Mouse (Mus musculus): Measurements from ENCODE around the gene Exoc5.

Gene Exoc5

DNA sequence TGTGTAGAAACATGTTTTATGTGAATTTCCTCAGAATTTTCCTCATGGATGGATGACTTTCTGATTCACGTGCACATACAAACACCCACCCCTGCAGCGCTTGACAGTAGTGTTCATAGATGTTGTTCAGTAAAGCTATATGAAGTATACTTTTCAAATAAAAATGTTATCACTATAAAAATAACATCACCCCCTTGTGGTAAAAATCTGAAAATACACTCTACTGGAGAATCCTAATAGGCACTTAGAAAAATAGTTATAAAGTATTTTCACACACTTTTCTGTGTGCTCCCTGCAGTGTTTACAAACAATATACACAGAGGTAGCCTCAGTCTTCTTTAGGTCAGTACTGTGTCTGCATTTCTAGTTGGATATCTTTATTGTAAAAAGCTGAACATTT lies 58.5 kb downstream of the Exoc5 start:
- DNase-seq (ENCODE audit: low spot score): no peak

DNA sequence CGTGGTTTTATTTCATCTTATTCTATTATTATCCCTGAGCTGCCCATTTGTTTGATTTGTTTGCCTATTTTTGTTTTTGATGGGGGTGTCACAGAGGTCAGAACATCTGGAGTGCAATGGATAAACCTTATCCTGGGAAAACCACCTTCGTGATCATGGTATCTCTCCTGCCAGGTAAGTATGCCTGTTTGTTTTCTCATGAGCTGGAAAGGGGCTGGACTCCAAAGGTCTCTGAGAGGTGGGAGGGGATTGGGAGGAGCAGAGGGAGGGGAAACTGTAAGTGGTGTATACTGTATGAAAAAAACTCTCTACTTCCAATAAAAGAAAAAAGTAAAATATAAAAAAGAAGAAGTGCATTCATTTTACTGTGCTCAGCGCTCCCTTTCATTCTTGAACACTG lies 64.8 kb downstream of the Exoc5 start:
- no peak for DNase-seq (ENCODE audit: low spot score)

DNA sequence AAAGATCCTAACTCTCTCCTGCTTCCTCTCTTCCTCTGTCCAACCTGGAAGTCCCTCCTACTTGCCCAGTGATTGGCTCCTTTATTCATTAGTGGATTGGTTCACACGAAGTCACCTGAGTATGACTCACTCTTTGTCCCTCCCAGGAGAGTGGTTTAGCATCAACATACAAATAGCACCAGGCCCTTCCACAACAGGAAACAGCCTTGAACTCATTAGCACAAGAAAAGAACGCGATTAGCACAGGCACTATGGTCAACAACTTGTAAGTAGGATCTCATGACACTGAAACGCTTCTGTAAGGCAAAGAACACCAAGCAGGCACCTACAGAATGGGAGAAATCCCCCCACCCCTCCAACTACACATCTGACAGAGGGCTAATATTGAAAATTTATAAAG lies 67.7 kb downstream of the Exoc5 start:
- DNase-seq (ENCODE audit: low spot score): no peak

DNA sequence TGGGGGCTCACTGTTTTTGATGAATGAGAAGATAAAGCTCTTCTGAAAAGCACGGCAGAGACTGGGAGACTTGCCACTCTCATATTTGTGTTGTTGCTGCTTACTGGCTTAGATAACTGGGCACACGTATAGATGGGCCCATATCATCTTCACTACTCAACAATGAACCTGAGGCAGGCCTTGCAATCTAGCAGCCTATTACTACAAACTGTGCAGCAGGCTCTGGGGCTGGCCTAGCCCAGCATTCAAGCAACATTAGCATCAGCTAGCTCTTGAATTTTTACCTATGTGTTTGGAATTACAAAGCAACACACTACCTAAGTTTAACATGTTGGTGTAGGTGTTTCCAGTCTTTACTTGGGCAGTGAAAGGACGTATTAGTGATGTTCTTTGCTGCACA lies 72.6 kb downstream of the Exoc5 start:
- no peak for DNase-seq (ENCODE audit: low spot score)

DNA sequence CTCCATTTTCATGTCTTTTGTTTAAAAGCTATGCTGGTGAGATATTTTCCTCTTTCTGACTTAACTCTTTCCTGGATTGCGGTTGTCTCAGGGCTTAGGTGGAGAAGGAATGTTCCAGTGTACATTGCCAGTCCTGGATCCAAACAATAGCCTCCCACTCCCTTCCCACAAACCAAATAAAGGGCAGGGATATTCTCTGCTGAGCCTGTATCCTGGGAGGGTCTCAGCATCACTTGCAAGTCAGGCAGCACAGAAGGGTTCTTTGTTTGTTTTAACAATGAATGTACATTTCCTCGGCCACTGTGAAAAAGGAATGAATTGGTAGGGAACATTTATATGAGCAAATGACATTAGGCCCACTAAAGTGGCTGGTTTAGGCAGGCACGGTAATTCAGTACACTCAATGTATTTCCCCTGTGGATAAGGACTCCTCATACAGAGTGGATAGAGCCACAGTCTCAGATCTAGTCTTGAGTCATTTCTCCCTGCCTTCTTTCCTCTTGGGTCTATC lies 74.3 kb downstream of the Exoc5 start:
- DNase-seq (ENCODE audit: low spot score): no peak

DNA sequence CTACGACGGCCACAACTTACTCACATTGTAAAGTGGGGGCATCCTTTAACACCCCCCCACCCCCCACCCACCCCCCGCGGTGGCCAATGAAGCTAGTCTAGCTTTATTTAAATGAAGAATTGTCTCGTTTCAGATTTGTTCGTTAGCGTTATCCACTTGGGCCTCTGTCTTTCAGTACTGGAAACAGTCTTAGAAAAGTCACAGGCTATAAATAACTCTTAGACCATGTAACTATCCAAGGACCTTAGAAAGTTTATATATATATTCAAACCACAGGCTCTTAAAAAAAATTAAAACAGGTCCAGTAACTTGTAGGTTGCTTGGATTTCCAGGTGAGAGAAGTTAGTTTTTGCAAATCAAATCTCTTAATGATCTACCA lies 75.3 kb downstream of the Exoc5 start:
- no peak for DNase-seq (ENCODE audit: low spot score)

DNA sequence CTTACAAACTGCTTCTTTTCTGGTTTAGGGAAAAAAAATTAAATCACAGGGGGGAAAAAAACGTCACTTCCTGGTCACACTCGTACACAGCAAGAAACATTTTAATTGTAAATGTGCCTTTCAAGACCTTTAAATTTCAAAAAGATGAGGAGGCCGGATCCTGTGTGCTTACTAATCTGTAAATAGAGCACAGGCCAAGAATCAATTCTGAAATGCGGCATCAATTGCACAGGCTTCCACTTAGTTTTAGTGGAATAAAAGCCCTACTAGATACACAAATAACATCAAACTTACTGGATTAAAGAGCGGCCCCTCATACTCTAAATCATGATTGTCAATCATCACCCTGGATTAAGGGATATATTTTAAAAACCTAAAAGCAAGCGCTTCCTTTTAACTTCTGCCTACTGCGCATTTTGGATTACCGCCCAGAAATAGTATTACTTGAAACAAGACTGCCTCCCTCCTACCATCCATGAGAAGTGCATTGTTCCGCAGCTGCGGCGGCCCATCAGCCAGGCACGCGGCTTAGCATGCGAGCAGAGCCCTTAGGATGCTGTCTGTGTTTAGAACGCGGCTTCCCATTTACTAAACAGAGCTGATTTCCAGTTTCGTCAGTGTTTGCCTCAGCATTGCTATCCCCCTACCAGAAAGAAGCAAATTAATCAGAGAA lies 75.8 kb downstream of the Exoc5 start:
- DNase-seq (ENCODE audit: low spot score): peak; percentile 62

DNA sequence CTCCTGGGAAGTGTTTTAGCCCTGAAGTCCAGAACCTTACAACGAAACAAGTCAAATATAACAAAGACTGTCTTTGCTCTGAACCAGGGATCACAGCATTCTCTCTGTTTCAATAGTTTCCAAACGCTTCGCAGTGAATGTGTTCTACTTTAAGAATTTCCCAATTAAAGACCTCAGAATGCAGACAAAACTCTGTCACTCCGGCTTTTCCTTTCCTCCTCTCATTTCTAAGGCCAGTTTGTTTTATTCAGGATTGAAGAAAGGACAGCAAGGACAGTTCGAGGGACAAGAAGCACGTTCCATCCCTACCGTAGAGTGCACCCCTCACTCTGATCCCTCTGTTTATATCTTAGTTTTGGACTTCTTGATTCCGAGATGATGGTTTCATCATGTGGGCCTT lies 76.6 kb downstream of the Exoc5 start:
- no peak for DNase-seq (ENCODE audit: low spot score)

DNA sequence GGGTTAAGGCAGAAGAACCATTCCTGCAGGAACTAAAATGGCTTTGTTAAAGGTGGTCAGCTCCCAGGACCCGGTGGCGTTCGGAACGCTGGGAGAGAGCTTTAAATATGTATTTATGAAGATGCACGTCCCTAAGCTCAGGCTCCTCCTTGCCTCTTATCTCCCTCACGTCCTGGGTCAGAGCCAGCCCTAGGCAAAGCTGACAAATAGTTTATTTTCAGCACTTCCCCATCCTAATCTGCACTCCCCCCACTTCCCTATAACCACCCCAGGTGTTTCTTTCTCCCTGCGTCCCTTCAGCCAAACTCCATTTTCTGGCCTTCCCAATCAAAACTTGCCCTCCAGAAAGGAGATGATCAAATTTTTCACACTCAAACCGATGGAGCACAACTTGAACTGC lies 80.2 kb downstream of the Exoc5 start:
- no peak for DNase-seq (ENCODE audit: low spot score)

DNA sequence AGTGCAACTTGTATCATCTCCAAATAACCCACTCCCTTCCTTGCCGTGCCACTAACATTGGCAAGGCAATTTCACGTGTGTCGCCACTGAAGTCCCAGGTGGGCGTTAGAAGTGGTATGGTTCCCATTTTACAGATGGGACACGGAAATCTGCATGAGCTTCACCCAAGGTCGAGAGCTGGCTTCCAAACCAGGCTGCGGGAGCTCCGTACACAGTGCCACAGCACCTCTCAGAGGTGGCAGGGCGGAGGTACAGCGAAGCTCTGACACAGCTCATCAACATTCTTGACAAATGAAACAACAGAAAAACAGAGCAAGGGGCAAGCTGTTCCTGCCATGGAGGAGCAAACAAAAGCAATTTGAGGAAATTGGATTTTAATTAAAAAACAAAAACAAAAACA lies 80.8 kb downstream of the Exoc5 start:
- DNase-seq (ENCODE audit: low spot score): no peak

DNA sequence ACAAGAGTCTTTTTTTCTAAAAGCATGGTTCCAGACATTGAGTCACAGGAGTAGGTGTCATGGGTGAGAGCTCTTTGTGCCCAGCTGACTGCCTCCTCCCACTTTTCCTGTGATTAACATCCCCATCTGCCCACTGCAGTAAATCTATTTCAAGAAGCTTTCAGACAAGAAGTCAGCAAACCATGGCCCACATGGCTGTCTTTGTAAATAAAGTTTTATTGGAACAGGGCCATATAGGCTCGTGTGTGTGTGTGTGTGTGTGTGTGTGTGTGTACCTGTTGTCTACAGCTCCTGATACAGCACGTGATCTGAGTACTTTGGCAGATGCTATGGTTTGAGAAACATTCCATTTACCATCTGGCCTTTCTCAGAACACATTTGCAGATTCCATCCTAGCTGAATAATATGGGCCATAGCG lies 87.5 kb downstream of the Exoc5 start:
- DNase-seq (ENCODE audit: low spot score): no peak

DNA sequence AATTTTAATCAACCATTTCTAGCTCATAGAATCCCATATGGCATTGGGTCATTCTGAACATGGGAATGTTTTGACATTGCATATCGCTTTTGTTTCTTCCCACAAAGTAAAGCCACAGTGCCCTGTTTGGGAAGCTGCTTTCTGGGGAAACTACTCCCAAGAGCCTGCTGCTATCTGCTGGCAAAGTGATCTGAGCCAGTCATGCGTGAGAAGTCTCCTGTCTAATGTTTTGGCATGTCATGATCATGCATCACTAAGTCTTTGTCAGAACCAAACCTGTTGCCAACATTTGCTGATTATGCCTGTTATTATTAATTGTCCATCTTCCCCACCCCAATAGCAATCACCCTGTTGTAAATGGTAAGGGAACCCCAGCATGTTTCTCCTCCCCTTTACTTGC lies 94.9 kb downstream of the Exoc5 start:
- no peak for DNase-seq (ENCODE audit: low spot score)

DNA sequence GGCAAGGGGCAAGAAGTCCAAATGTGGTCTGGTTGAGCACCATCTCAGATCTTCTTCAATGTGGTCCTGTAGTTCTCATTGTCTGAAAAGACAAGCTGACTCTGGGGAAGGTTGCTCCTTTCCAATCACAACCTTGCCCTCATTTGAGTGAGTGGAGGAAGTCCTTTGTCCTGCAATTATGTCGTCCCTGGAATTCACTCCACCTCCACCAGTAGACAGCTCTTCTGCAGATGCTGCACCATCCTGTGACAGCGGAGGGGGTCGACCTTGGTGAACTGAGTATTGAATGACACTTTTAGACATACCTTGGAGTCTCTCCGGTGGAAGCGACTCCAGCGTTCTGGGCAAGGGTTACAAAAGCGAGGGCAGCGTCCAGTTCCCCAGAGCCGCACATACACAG lies 97.8 kb downstream of the Exoc5 start:
- DNase-seq (ENCODE audit: low spot score): no peak

All from testis, postnatal 14 days (tissue).